Mouse (Mus musculus): ENCODE data around the gene Zcchc9. TPM values are rescaled to one million over a fixed set of nuclear protein-coding genes. Genes with fewer than 3 reads are reported as not detected.

Gene Zcchc9
- total RNA-seq (2021), result 10 to 100 TPM; 11.5 to 13.0 TPM
- long read RNA-seq, experiment 1, transcript Zcchc9-201 (6 exons, 1,541 nt), result major isoform, 12 of 14 reads
- long read RNA-seq, experiment 1, partial matches to known transcripts, result 1 of 14 reads
- long read RNA-seq, experiment 1, other reads (novel, unspliced or antisense), result 1 of 14 reads
- long read RNA-seq, experiment 2, transcript Zcchc9-201 (6 exons, 1,541 nt), result major isoform, 15 of 17 reads
- long read RNA-seq, experiment 2, partial matches to known transcripts, result 0 of 17 reads
- long read RNA-seq, experiment 2, other reads (novel, unspliced or antisense), result 2 of 17 reads

DNA sequence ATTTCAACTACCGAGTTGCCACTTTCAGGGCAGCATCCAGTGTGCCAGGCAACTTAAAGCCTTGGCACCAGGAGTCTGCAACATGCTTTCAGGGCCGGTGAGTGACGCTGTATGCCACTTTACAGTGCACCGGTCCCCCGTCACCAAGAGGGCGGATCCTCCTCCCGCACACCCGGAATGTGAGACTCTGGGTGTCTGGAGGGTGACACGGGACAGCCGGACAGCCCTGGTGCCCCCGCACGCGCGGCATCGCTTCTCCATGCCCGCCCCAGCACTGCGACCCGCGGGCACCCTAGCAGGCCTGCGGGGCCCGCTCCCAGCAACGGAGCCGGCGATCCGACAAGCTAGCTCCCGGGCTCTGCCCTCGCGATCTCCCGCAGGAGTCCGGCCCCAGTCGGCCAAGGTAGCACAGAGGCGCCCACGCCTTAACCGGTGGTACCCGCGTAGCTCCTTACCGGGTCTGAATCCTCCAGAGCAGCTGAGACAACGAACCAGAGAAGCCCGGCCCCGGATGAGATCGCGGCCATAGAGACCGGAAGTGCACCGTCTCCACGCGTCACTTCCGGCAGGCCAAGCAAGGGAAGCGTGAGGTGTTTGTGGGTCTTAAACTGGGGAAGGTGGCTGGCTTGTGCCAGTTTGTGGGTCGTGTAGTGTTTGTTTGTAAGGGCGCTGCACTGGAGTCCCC is at the start of gene Zcchc9:
TSS of gene Zcchc9 (minus strand) at position 551 of the 685 bp plus-strand sequence.
- Histone ChIP-seq H3K4me3 (peak within 1 kb of the TSS; percentile 86), H3K27ac (peak within 1 kb of the TSS; percentile 97)
- DNase-seq, result peak; percentile 92
- peak; percentile 50 for TF ChIP-seq CTCF (IDR thresholded peaks at IDR 0.05)
- intact Hi-C loops (cut with DNase I), result loop anchor here (5.0 to 10.0 kb wide), 3 partner anchors 50 to 342 kb away; partner anchors contain the start of gene Ssbp2

DNA sequence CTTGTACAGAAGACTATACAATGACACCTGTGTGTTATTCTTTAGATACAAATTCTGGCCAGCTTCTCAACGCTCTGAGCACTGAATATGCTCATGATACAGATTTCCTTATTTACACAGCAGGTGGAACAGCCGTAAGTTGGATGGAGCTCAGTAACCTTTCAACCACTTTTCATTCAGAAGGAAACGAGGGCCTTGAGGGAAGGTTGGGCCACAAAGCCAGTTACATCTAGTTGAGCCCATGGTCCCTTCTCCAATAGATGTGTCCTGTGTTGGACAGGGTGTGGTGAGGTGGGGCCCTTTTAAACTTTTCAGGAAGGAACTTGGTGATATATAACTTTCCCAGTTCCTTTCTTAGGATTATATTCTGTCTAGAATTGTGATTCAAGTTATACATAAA is 46.9 kb upstream of the Zcchc9 start:
- no peak overlapping the region for H3K4me3 ChIP-seq
- H3K27ac ChIP-seq, result no peak overlapping the region
- intact Hi-C loops (cut with DNase I), result no loop called here
- no peak for DNase-seq
- TF ChIP-seq CTCF (IDR thresholded peaks at IDR 0.05), result no peak

GRCm38 (mm10) chr13:91827876-91828275 is 20.4 kb upstream of the Zcchc9 start:
- no peak for DNase-seq
- intact Hi-C loops (cut with DNase I), result no loop called here
- Histone ChIP-seq H3K4me3 (no peak overlapping the region), H3K27ac (no peak overlapping the region)
- TF ChIP-seq CTCF (IDR thresholded peaks at IDR 0.05), result no peak

- no peak for TF ChIP-seq CTCF (IDR thresholded peaks at IDR 0.05)
- peak overlapping the region; percentile 52 for H3K27ac ChIP-seq
- H3K4me3 ChIP-seq, result no peak overlapping the region
- intact Hi-C loops (cut with DNase I), result no loop called here
- DNase-seq, result peak; percentile 34
Observed at GRCm38 (mm10) chr13:91826066-91826465, 18.6 kb upstream of the Zcchc9 start.

- H3K27ac ChIP-seq, result peak overlapping the region; percentile 52
- DNase-seq, result peak; percentile 73
- intact Hi-C loops (cut with DNase I), result no loop called here
- no peak for TF ChIP-seq CTCF (IDR thresholded peaks at IDR 0.05)
- H3K4me3 ChIP-seq, result peak overlapping the region; percentile 25; the same call in 1 of the 2 replicates
Observed at GRCm38 (mm10) chr13:91824845-91825550, 17.5 kb upstream of the Zcchc9 start.

- no peak overlapping the region for H3K4me3 ChIP-seq
- no peak for DNase-seq
- intact Hi-C loops (cut with DNase I), result no loop called here
- TF ChIP-seq CTCF (IDR thresholded peaks at IDR 0.05), result no peak
- no peak overlapping the region for H3K27ac ChIP-seq
Observed at GRCm38 (mm10) chr13:91823735-91824134, 16.2 kb upstream of the Zcchc9 start.

DNA sequence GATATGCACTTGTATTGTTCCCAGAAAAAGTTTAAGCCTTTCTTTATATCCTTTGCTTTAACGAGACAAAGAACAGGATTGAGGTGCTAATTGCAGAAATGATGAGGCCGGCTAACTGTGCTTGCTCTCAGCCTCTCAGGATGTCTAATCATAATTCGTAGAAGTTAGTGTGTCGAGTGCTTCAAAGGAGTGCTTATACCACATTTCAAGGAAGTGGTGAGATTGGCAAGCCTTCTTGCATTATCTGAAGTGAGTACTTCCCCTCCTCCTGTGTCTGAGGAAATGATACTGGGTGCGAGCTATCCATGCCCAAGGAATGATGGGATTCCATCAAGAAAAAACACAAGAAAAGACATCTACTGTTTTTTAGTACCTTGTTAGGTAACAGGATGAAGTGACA is 7.2 kb upstream of the Zcchc9 start:
- TF ChIP-seq CTCF (IDR thresholded peaks at IDR 0.05), result no peak
- Histone ChIP-seq H3K4me3 (no peak overlapping the region), H3K27ac (no peak overlapping the region)
- intact Hi-C loops (cut with DNase I), result no loop called here
- DNase-seq, result no peak

DNA sequence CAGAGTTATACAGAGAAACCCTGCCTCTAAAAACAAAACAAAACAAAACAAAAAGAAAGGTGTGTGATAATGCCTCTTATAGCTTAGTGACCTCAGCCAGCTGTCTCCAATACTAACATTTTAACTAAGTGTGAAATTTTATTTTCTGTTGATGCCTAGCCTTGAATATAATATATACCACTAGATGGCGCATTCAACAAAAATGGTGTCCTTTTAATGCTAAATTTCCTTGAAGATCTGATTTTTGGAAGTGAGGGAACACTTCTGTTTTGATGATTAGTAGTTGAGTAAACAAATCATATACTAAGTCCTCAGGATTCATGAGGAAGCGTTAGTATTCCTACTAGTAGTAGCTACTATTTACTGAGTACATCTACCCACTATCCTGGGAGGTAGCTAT is 2.0 kb upstream of the Zcchc9 start:
- DNase-seq, result no peak
- no peak overlapping the region for H3K27ac ChIP-seq
- intact Hi-C loops (cut with DNase I), result loop anchor here (5.0 to 10.0 kb wide), 3 partner anchors 48 to 345 kb away; partner anchors contain the start of gene Ssbp2
- peak; percentile 72 for TF ChIP-seq CTCF (IDR thresholded peaks at IDR 0.05)
- H3K4me3 ChIP-seq, result no peak overlapping the region

DNA sequence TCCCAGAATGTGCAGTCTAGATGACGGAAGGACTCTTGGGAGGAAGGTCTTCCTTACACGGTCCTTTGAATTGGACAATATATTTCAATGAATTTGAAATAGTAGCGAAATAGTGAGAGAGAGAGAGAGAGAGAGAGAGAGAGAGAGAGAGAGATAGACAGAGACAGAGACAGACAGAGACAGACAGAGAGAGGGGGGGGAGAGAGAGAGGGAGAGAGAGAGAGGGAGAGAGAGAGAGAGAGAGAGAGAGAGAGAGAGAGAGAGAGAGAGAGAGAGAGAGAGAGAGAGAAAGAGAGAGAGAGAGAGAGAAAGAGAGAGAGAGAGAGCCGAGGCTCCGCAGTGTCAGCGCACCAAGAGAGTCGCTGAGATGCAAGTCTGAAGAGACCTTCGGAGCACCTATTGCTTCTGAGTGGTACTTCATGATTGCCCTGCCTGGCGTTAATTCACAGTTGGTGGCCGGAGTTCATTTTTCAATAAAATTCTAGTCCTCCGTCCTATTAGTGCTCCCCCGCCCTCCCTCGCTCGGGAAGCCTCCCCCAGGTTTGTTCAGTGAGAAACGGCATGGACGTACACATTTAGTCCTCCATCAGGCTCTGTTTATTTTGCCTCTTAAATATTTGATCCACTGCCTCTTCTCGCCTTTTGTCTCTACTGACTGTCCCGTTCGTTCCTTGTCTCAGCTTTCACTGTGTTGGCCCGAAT is 520 bp upstream of the Zcchc9 start:
- TF ChIP-seq CTCF (IDR thresholded peaks at IDR 0.05), result no peak
- intact Hi-C loops (cut with DNase I), result loop anchor here (5.0 to 10.0 kb wide), 3 partner anchors 49 to 343 kb away; partner anchors contain the start of gene Ssbp2
- Histone ChIP-seq H3K4me3 (peak overlapping the region; percentile 86), H3K27ac (peak overlapping the region; percentile 97)
- no peak for DNase-seq

GRCm38 (mm10) chr13:91801726-91802125 is 5.8 kb downstream of the Zcchc9 start:
- intact Hi-C loops (cut with DNase I), result loop anchor here (10.0 kb wide), 1 partner anchor 337 kb away; the partner anchor contains the start of gene Ssbp2

DNA sequence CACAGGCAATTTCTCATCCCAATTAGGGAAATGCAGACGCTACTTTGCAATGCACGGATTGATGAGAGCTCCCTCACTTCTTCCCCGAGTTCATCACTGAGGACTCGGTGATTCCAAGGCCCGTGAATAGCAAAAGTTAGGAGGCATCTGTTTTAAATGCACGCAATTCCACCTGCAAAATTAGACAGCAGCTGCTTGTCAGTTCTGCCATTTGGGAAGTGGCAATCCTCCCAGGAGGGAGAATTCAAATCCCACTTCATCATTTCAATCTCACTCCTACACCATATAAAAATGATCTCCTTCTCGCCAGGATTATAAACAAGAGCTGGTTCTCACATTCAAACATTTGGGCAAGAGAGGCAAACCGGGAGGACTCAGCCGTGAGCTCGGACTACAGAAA is 10.1 kb downstream of the Zcchc9 start:
- no peak for DNase-seq

More at GRCm38 (mm10) chr13:91801726-91802125, 5.8 kb downstream of the Zcchc9 start:
- no peak overlapping the region for H3K27ac ChIP-seq
- no peak for DNase-seq
- H3K4me3 ChIP-seq, result no peak overlapping the region
- no peak for TF ChIP-seq CTCF (IDR thresholded peaks at IDR 0.05)

GRCm38 (mm10) chr13:91796916-91797315 is 10.6 kb downstream of the Zcchc9 start:
- no peak for DNase-seq
- no peak overlapping the region for H3K4me3 ChIP-seq
- intact Hi-C loops (cut with DNase I), result no loop called here
- H3K27ac ChIP-seq, result no peak overlapping the region
- no peak for TF ChIP-seq CTCF (IDR thresholded peaks at IDR 0.05)

More for the DNA sequence above, 10.1 kb downstream of the Zcchc9 start:
- Histone ChIP-seq H3K27ac (no peak overlapping the region), H3K4me3 (no peak overlapping the region)
- intact Hi-C loops (cut with DNase I), result no loop called here
- no peak for TF ChIP-seq CTCF (IDR thresholded peaks at IDR 0.05)

All from gastrocnemius, adult 2 months (tissue).